Mouse (Mus musculus) forebrain, embryonic 11.5 days (tissue): ENCODE results near the gene Carhsp1. TPM values are rescaled to one million over a fixed set of nuclear protein-coding genes. Genes with fewer than 3 reads are reported as not detected.
A peak's percentile ranks its signal among the peaks of the same experiment; 100 is the strongest.

Source experiments
- ATAC-seq: fragments of 200-750 bp; cut with Nextera tagmentation; replicated peaks from 2 replicates; pipeline ENCODE4 v1.8.0; 2017; ENCODE audit warnings: moderate TSS enrichment; ENCODE audit not compliant: low FRiP score
- DNase-seq: peaks from one replicate; pipeline ENCODE4 v3.0.0-alpha.2; 2017; ENCODE audit warnings: low spot score
- H3K27ac ChIP-seq: fragments of 300-500 bp; sonication (generic); 2 replicates; pipeline ENCODE4 v1.5.1; 2014; ENCODE audit warnings: low read depth, low read length
- H3K27me3 ChIP-seq: fragments of 300-500 bp; sonication (generic); 2 replicates; pipeline ENCODE4 v1.6.1; 2014; ENCODE audit warnings: mild to moderate bottlenecking, low read length, mixed read lengths; ENCODE audit not compliant: control insufficient read depth, insufficient read depth
- H3K36me3 ChIP-seq: fragments of 300-500 bp; sonication (generic); 2 replicates; pipeline ENCODE4 v1.6.1; 2014; ENCODE audit warnings: mild to moderate bottlenecking, low read length, moderate library complexity, mixed read lengths; ENCODE audit not compliant: control insufficient read depth, insufficient read depth
- H3K4me1 ChIP-seq: fragments of 300-500 bp; sonication (generic); replicated peaks from 2 replicates; pipeline ENCODE4 v1.6.1; 2014; ENCODE audit warnings: low read length, mixed read lengths; ENCODE audit not compliant: control insufficient read depth, insufficient read depth
- H3K4me2 ChIP-seq: fragments of 300-500 bp; sonication (generic); 2 replicates; pipeline ENCODE4 v1.6.1; 2014; ENCODE audit warnings: low read depth, mild to moderate bottlenecking, low read length, moderate library complexity, mixed read lengths; ENCODE audit not compliant: severe bottlenecking
- H3K4me3 ChIP-seq: fragments of 300-500 bp; sonication (generic); 2 replicates; pipeline ENCODE4 v1.5.1; 2014; ENCODE audit warnings: low read depth, low read length
- H3K9ac ChIP-seq: fragments of 300-500 bp; sonication (generic); 2 replicates; pipeline ENCODE4 v1.6.1; 2014; ENCODE audit warnings: low read length
- H3K9me3 ChIP-seq: fragments of 300-500 bp; sonication (generic); 2 replicates; pipeline ENCODE4 v1.6.1; 2016; ENCODE audit warnings: low read length, mixed read lengths; ENCODE audit not compliant: control insufficient read depth
- WGBS: fragments of 180-500 bp; shearing (Covaris S2); extraction: QIAGEN DNeasy Blood & Tissue Kit; methylation state at CpG from one replicate; pipeline ENCODE4 v1.1.7; 2014; 5-methylcytosine and 5-hydroxymethylcytosine counted together
- polyA plus RNA-seq: library from polyadenylated mRNA; unstranded; fragments of >200 nt; fragmentation: Nextera tagmentation; extraction: Ambion mirVana; gene quantifications from 2 replicates; pipeline ENCODE4 v1.2.1, GENCODE M21; 2014

Carhsp1 gene
- polyA plus RNA-seq, 1 experiment from 2014 or later = 55.9 TPM

DNA sequence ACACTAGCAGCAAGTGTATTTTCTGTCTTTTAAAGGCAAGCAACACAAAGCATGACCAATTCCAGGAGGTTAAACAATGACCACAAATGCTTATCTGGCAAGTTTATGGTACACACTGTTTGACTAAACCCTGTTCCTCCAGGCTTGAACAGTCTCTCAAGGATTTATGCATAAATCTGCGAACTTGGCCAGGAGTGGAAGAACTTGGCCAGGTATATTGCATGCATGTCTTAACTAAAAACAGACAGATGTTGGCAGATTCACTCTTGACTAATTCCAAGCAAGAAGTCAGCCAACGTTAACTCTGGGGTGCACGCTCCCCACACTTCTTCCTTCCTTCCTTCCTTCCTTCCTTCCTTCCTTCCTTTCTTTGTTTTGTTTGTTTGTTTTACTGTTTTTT, 7.8 kb upstream of the Carhsp1 start:
- DNase-seq (no peak), ATAC-seq (no peak)
- H3K4me2 ChIP-seq = no peak overlapping the region
- H3K4me3 ChIP-seq = no peak overlapping the region
- H3K27ac ChIP-seq = no peak overlapping the region
- H3K27me3 ChIP-seq = no peaks in the 10 kb centered on the region
- 86% methylated on average over 3 of the region's 3 CpGs for WGBS
- no peaks in the 10 kb centered on the region for H3K4me1 ChIP-seq
- no peaks in the 10 kb centered on the region for H3K36me3 ChIP-seq
- H3K9ac ChIP-seq = no peak overlapping the region
- H3K9me3 ChIP-seq = no peaks in the 10 kb centered on the region

DNA sequence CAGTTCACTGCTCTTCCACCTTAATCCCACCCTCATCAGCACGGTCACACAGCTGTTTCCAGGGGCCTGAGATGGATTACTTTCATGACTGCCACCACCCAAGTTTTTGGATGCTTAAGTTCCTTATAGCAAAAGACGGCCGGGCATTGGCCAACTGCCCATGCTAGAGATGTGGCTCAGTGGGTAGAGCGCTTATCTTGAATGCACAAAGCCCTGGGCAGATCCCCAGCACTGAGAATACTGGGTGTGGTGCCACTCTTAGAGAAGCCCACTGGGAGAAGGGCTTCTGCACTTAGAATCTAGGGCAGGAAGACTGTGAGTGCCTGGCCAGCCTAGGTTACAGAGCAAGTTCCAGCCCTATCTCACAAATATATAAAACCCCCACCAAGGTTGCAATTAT, 6.7 kb upstream of the Carhsp1 start:
- Histone ChIP-seq H3K9ac (no peak overlapping the region), H3K4me1 (no peaks in the 10 kb centered on the region), H3K4me3 (no peak overlapping the region), H3K9me3 (no peaks in the 10 kb centered on the region), H3K4me2 (no peak overlapping the region), H3K27me3 (peaks cover 2% of the 10 kb centered on the region; the same call in 1 of the 2 replicates), H3K27ac (no peak overlapping the region), H3K36me3 (no peaks in the 10 kb centered on the region)
- WGBS = 87% methylated on average over 4 of the region's 4 CpGs
- DNase-seq = no peak
- ATAC-seq = no peak

DNA sequence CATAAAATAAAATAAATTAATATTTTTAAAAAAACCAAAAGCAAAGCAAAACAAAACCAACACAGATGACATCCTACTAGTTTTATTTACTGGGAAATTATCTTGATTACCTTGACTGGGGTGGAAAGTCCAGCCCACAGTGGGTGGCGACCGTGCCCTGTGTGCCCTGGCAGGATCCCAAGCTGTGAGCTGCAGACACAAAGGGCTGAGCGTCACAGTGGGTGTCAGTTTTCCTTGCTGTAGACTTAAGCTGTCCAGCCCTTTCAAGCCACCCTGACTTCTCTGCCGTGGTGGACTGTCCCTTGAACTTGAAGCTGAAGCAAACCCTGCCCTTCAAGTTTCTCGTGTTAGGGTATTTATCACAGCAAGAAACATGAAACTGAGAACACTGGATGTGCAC, 6.1 kb upstream of the Carhsp1 start:
- H3K27ac ChIP-seq = no peak overlapping the region
- no peak for DNase-seq
- no peak overlapping the region for H3K4me3 ChIP-seq
- no peak overlapping the region for H3K9ac ChIP-seq
- H3K27me3 ChIP-seq = peaks cover 5% of the 10 kb centered on the region; the same call in 1 of the 2 replicates
- H3K4me1 ChIP-seq = no peaks in the 10 kb centered on the region
- 67% methylated on average over 5 of the region's 5 CpGs for whole genome bisulfite sequencing
- H3K4me2 ChIP-seq = no peak overlapping the region
- H3K36me3 ChIP-seq = no peaks in the 10 kb centered on the region
- no peak for ATAC-seq
- no peaks in the 10 kb centered on the region for H3K9me3 ChIP-seq

DNA sequence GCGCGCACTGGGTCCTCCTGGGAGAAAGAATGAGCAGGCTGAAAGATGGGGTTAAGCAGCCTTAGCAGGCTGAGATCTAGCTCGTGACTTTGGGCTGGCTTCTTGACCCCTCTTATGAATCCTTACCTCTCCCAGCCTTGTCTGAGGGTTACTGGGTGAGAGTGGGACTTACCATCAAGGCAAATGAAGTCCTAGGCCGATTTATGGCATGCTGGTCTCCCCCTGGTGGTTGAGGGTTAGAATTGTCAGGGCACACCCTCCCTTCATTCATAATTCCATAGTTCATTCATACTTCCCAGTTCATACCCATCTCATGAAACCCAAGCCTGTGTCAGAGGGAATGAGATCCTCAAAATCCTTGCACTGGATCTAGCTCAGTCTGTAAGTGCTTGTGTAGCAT, 4.8 kb upstream of the Carhsp1 start:
- WGBS = 55% methylated on average over 4 of the region's 4 CpGs
- ATAC-seq = no peak
- Histone ChIP-seq H3K4me1 (no peaks in the 10 kb centered on the region), H3K9me3 (no peaks in the 10 kb centered on the region), H3K36me3 (no peaks in the 10 kb centered on the region), H3K4me2 (no peak overlapping the region), H3K27ac (no peak overlapping the region), H3K4me3 (no peak overlapping the region), H3K9ac (no peak overlapping the region), H3K27me3 (peaks cover 5% of the 10 kb centered on the region; the same call in 1 of the 2 replicates)
- DNase-seq = peak; percentile 65

DNA sequence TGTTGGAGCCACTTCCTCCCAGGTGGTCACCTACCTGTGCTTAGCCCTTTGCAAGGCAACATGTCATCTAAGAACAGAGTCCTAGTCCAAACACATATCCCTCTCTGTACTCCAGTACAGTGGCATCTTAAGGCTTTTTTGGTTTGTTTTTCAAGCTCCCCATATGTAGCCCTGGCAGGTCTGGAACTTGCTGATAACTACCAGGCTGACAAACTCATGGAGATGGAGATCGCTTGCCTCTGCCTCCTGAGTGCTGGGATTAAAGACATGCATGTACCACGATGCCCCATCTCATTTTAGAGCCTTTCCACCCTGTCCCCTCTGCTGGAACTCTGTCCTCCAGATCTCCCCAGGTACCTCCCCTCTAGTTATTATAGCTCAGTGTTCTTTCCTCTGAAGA, 4.3 kb upstream of the Carhsp1 start:
- H3K27me3 ChIP-seq = peaks cover 5% of the 10 kb centered on the region; the same call in 1 of the 2 replicates
- H3K4me1 ChIP-seq = no peaks in the 10 kb centered on the region
- no peak overlapping the region for H3K9ac ChIP-seq
- no peak for DNase-seq
- no peak overlapping the region for H3K4me2 ChIP-seq
- H3K27ac ChIP-seq = no peak overlapping the region
- no peak overlapping the region for H3K4me3 ChIP-seq
- H3K36me3 ChIP-seq = no peaks in the 10 kb centered on the region
- no peak for ATAC-seq
- WGBS = 68% methylated on average over 2 of the region's 2 CpGs
- H3K9me3 ChIP-seq = no peaks in the 10 kb centered on the region

DNA sequence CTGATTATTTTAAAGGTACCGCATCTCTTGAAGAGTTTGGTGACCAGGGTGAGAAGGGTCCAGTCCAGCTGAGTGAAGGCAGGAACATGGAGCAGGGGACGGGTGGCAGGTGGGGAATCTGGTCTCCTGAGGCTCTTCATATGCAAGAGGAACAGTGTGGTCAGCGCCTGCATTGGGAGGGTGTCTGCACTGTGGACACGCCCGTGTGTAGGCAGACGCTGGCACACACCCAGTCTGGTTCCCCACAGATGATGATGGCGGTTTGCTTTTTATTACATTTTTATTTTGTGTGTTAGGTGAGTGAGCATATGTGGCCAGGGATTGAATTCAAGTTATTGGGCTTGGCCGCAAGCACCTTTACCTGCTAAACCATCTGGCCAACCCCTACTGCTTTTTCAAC, 3.6 kb upstream of the Carhsp1 start:
- Histone ChIP-seq H3K27ac (no peak overlapping the region), H3K36me3 (no peaks in the 10 kb centered on the region), H3K4me2 (no peak overlapping the region), H3K4me3 (no peak overlapping the region), H3K4me1 (peaks cover 1% of the 10 kb centered on the region), H3K9me3 (no peaks in the 10 kb centered on the region), H3K9ac (no peak overlapping the region), H3K27me3 (peaks cover 5% of the 10 kb centered on the region; the same call in 1 of the 2 replicates)
- 84% methylated on average over 8 of the region's 8 CpGs for WGBS
- DNase-seq = no peak
- ATAC-seq = no peak

DNA sequence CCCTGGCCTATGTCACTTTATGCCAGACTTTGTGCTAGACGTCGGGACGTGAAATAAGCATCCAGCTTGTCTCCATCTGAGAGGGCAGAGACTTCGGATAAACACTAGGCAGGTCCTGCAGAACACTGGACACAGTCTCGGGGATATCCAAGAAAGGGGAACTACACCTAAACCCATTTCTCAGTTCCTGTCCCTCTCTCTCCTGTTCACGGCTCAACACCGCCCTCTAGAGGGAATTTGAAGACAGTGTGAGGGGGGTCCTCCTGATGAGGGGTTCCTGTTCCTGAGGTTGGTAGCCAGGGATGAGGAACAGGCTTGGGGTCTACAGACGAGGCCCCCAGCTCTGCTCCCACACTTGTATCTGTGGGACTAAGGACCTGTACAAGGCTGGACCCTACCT, 2.2 kb upstream of the Carhsp1 start:
- 7% methylated on average over 8 of the region's 8 CpGs for WGBS

DNA sequence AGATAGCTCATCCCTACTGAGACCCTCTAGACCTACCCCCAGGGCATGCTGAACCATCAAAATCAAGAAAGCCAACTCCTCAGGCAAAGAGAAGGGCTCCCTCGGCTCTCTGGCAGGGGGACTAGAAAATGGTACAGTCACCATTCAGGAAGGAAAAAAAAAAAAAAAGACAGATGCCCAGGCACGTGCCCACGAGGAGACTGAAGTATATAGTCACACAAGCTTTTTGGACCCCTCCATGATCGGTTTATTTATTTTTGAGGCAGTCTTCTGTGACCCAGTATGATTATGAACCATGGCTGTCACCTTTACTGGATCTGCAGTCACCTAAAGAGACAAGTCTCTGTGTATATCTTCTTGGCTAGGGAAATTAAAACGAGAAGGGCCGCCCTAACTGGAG, 1.4 kb upstream of the Carhsp1 start:
- H3K4me2 ChIP-seq = no peak overlapping the region

More for the DNA sequence above, 2.2 kb upstream of the Carhsp1 start:
- no peak overlapping the region for H3K27ac ChIP-seq
- H3K36me3 ChIP-seq = no peaks in the 10 kb centered on the region
- H3K9ac ChIP-seq = no peak overlapping the region
- DNase-seq (peak; percentile 79), ATAC-seq (no peak)
- H3K4me3 ChIP-seq = no peak overlapping the region
- H3K4me1 ChIP-seq = peaks cover 11% of the 10 kb centered on the region
- peaks cover 5% of the 10 kb centered on the region; the same call in 1 of the 2 replicates for H3K27me3 ChIP-seq
- H3K4me2 ChIP-seq = no peak overlapping the region
- H3K9me3 ChIP-seq = no peaks in the 10 kb centered on the region

DNA sequence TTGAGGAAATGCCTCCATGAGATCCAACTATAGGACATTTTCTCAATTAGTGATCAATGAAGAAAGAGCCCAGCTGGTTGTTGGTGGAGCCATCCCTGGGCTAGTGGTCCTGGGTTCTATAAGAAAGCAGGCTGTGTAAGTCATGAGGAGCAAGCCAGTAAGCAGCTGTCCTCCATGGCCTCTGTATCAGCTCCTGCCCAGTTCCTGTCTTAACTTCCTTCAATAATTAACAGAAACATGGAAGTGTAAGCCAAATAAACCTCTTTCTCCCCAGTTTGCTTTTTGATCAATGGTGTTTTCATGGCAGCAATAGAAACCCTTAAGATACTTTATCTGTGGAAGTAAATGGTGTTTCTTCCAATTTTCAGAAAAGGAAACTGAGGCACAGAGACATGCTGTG, 856 bp upstream of the Carhsp1 start:
- Histone ChIP-seq H3K4me3 (no peak overlapping the region), H3K9ac (no peak overlapping the region), H3K36me3 (no peaks in the 10 kb centered on the region), H3K4me2 (no peak overlapping the region), H3K27ac (no peak overlapping the region), H3K9me3 (no peaks in the 10 kb centered on the region), H3K4me1 (peaks cover 11% of the 10 kb centered on the region), H3K27me3 (peaks cover 5% of the 10 kb centered on the region; the same call in 1 of the 2 replicates)
- DNase-seq (no peak), ATAC-seq (no peak)

More for the DNA sequence above, 1.4 kb upstream of the Carhsp1 start:
- DNase-seq (no peak), ATAC-seq (no peak)
- Histone ChIP-seq H3K9me3 (no peaks in the 10 kb centered on the region), H3K36me3 (no peaks in the 10 kb centered on the region), H3K4me1 (peaks cover 11% of the 10 kb centered on the region), H3K27ac (no peak overlapping the region), H3K9ac (no peak overlapping the region), H3K4me3 (no peak overlapping the region), H3K27me3 (peaks cover 5% of the 10 kb centered on the region; the same call in 1 of the 2 replicates)
- WGBS = 67% methylated on average over 6 of the region's 6 CpGs
